Mouse (Mus musculus) cortical plate, adult 2 months (tissue): ENCODE results near the gene Bmpr1b.

Experiments used
- CTCF ChIP-seq: fragments of 200-500 bp; IDR thresholded peaks from 2 replicates; pipeline ENCODE4 v1.5.1; 2011; ENCODE audit warnings: mild to moderate bottlenecking, control low read depth, low read length; ENCODE audit not compliant: insufficient read depth; ENCODE audit errors: extremely low read depth
- POLR2A ChIP-seq: fragments of 200-500 bp; IDR thresholded peaks from 2 replicates; pipeline ENCODE4 v1.6.1; 2011; ENCODE audit warnings: mild to moderate bottlenecking, low read length, control low read depth; ENCODE audit not compliant: insufficient read depth; ENCODE audit errors: extremely low read depth

GRCm38 (mm10) chr3:141804133-141804532, 365.1 kb downstream of the Bmpr1b start:
- no peak for TF ChIP-seq CTCF
- no peak for TF ChIP-seq POLR2A
